Mouse (Mus musculus): Measurements from ENCODE around the gene B9d1.

DNA sequence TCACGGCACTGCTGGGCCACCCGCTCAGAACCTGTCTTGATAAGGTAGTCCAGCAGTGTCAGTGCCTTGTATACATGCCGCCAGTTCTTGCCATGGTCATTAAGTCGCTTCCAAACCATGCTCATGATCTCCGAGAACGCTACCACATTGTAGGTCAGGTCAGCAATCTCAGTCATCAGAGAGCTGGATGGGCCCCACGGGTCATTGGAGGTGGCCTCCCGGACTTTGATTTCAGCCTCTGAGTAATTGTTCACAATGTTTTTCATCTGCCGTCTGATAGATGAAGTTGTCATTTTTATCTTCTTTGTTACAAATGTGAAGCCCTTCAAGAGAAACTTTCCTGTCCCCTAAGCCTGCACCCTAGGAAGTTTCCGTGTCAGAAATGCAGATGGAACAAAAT lies 41.5 kb downstream of the B9d1 start:
- no peak for TF ChIP-seq POLR2A (IDR thresholded peaks at IDR 0.05; ENCODE audit: low read depth, low read length)
- no peak for TF ChIP-seq CTCF (IDR thresholded peaks at IDR 0.05; ENCODE audit: extremely low read depth, insufficient read length, insufficient replicate concordance, low read depth, low read length)
